Mouse (Mus musculus): ENCODE results near the gene Wwtr1. TPM values are rescaled to one million over a fixed set of nuclear protein-coding genes. Genes with fewer than 3 reads are reported as not detected.
A peak's percentile ranks its signal among the peaks of the same experiment; 100 is the strongest.

Wwtr1 gene
- 17.7 and 20.7 TPM in 2 replicates for polyA plus RNA-seq (2014; fragmentation: Nextera tagmentation; extraction: Ambion mirVana)

DNA sequence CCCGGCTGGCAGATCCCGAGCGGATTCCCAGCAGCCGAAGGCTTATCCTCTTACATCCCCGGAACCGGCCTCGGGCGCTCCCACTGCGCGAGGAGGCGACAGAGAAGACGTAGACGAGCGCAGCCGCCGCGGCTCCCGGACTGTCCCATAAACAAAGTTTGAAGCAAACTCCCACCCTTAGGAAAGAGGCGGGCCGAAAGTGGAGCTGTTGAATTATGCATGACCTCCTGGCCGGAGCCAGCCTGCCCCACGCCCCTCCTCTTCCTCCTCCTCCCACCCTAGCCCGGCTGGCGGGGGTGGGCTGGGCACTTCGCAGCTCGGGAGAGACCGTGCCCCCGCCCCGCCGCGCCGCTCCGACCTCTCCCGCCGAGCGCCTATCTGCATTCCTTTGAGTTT lies at the start of gene Wwtr1:
Gene Wwtr1 (minus strand): TSS at position 251 of the 396 bp plus-strand sequence.
- Histone ChIP-seq H3K9ac (ENCODE audit: low read depth, low read length) (peak within 1 kb of the TSS; percentile 72), H3K27me3 (ENCODE audit: control insufficient read depth, insufficient read depth, low read length) (no peaks in the 10 kb centered on the region), H3K4me3 (ENCODE audit: low read length) (peak within 1 kb of the TSS; percentile 72), H3K36me3 (ENCODE audit: control insufficient read depth, insufficient read depth, low read length) (no peaks in the 10 kb centered on the region), H3K9me3 (ENCODE audit: control insufficient read depth, low read length) (no peaks in the 10 kb centered on the region), H3K4me1 (ENCODE audit: control insufficient read depth, insufficient read depth, low read length) (peaks cover 16% of the 10 kb centered on the region), H3K27ac (ENCODE audit: low read depth, low read length) (peak within 1 kb of the TSS; percentile 93), H3K4me2 (replicated peaks; ENCODE audit: low read depth, low read length) (peak within 1 kb of the TSS; percentile 77)
- ATAC-seq (ENCODE audit: low FRiP score, low TSS enrichment), result peak; percentile 94
- under 1% methylated on average over 35 of the region's 36 CpGs for WGBS

DNA sequence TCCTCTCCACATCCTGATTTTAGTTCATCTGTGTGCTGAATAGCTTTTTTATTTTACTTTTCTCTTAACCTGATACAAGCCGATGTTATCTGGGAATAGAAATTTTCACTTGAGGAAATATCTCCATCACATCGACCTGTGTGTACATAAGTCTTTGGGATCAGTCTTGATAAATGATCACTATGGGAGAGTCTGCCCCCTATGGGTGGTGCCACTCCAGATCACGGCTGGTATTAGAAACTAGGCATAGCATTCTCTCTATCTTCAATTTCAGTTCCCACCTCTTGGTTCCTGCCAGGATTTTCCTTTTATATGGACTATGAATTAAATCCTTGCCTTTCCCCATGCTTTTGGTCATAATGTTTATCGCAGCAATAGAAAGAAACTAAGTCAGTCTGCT lies 44.0 kb upstream of the Wwtr1 start:
- H3K4me2 ChIP-seq (replicated peaks; ENCODE audit: low read depth, low read length), result no peak overlapping the region
- H3K36me3 ChIP-seq (ENCODE audit: control insufficient read depth, insufficient read depth, low read length), result no peaks in the 10 kb centered on the region
- no peak overlapping the region for H3K4me3 ChIP-seq (ENCODE audit: low read length)
- H3K27me3 ChIP-seq (ENCODE audit: control insufficient read depth, insufficient read depth, low read length), result no peaks in the 10 kb centered on the region
- no peaks in the 10 kb centered on the region for H3K4me1 ChIP-seq (ENCODE audit: control insufficient read depth, insufficient read depth, low read length)
- 79% methylated on average over 4 of the region's 4 CpGs for WGBS
- no peak overlapping the region for H3K27ac ChIP-seq (ENCODE audit: low read depth, low read length)
- ATAC-seq (ENCODE audit: low FRiP score, low TSS enrichment), result no peak
- no peak overlapping the region for H3K9ac ChIP-seq (ENCODE audit: low read depth, low read length)
- no peaks in the 10 kb centered on the region for H3K9me3 ChIP-seq (ENCODE audit: control insufficient read depth, low read length)

DNA sequence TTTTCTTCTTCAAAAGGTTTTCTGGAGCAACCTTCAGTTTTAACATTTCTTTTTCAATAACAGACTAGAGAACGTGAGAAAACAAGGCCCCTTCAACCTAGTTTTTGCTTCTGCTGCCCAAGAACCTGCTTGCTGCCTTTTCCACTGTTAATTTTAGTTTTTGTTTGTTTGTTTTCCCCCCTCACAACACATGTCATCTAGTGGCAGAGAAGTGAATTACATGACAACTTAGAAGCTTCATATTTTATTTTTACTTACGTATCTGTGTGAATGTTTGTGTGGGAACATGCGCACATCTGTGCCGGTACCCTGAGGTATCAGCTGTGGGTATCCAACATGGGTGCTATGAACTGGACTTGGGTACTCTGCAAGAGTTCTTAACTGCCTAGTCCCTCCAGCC lies 39.9 kb upstream of the Wwtr1 start:
- Histone ChIP-seq H3K27me3 (ENCODE audit: control insufficient read depth, insufficient read depth, low read length) (no peaks in the 10 kb centered on the region), H3K9ac (ENCODE audit: low read depth, low read length) (no peak overlapping the region), H3K9me3 (ENCODE audit: control insufficient read depth, low read length) (no peaks in the 10 kb centered on the region), H3K4me1 (ENCODE audit: control insufficient read depth, insufficient read depth, low read length) (no peaks in the 10 kb centered on the region), H3K36me3 (ENCODE audit: control insufficient read depth, insufficient read depth, low read length) (no peaks in the 10 kb centered on the region), H3K4me3 (ENCODE audit: low read length) (no peak overlapping the region), H3K4me2 (replicated peaks; ENCODE audit: low read depth, low read length) (no peak overlapping the region), H3K27ac (ENCODE audit: low read depth, low read length) (no peak overlapping the region)
- no peak for ATAC-seq (ENCODE audit: low FRiP score, low TSS enrichment)
- WGBS, result 89% methylated on average over 4 of the region's 4 CpGs

DNA sequence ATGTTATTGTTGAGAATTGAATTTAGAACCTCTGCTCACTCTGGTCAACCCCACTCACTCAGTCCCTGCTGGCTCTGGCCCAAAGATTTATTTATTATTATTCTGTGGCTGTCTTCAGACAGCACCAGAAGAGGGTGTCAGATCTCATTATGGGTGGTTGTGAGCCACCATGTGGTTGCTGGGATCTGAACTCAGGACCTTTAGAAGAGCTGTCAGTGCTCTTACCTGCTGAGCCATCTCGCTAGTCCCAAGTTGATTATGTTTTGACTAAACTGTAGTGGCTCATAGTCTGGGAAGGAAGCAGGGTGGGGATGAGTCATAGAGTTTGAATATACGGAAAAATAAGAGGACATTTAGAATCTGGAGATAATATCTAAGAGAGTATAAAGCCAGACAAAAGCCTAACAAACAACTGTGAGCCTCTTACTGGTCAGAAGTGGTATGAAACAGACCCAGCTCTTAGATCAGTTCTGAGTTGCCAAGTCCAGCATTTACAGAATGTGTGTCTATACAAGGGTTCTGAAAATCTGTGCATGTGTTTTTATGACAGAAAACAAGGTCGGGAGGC lies 36.8 kb upstream of the Wwtr1 start:
- no peaks in the 10 kb centered on the region for H3K4me1 ChIP-seq (ENCODE audit: control insufficient read depth, insufficient read depth, low read length)
- no peak overlapping the region for H3K4me3 ChIP-seq (ENCODE audit: low read length)
- no peak overlapping the region for H3K4me2 ChIP-seq (replicated peaks; ENCODE audit: low read depth, low read length)
- no peaks in the 10 kb centered on the region for H3K27me3 ChIP-seq (ENCODE audit: control insufficient read depth, insufficient read depth, low read length)
- H3K9ac ChIP-seq (ENCODE audit: low read depth, low read length), result no peak overlapping the region
- no peak overlapping the region for H3K27ac ChIP-seq (ENCODE audit: low read depth, low read length)
- no peaks in the 10 kb centered on the region for H3K36me3 ChIP-seq (ENCODE audit: control insufficient read depth, insufficient read depth, low read length)
- WGBS, result 79% methylated on average over 3 of the region's 3 CpGs
- ATAC-seq (ENCODE audit: low FRiP score, low TSS enrichment), result no peak
- H3K9me3 ChIP-seq (ENCODE audit: control insufficient read depth, low read length), result no peaks in the 10 kb centered on the region

DNA sequence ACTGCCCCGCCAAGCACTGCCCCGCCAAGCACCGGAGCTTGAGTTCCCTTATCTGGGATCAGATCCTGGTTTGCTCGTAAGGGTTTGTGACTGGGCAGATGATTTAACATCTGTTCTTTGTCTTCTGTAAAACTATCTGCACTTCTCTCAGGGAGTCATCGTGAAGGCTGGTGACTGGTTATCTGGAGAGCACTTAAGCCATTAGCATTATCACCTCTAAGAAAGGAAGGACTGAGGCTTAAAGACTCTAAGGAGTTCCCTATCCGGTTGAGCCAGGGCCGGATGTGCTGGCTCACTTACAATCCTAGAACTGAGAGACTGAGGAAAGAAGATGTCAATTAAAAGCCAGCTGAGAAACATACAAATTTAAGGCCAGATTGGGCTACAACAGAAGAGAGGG lies 36.1 kb upstream of the Wwtr1 start:
- H3K4me2 ChIP-seq (replicated peaks; ENCODE audit: low read depth, low read length), result no peak overlapping the region
- no peak for ATAC-seq (ENCODE audit: low FRiP score, low TSS enrichment)
- no peaks in the 10 kb centered on the region for H3K36me3 ChIP-seq (ENCODE audit: control insufficient read depth, insufficient read depth, low read length)
- H3K4me1 ChIP-seq (ENCODE audit: control insufficient read depth, insufficient read depth, low read length), result no peaks in the 10 kb centered on the region
- no peak overlapping the region for H3K4me3 ChIP-seq (ENCODE audit: low read length)
- no peak overlapping the region for H3K9ac ChIP-seq (ENCODE audit: low read depth, low read length)
- 38% methylated on average over 7 of the region's 7 CpGs for WGBS
- H3K27me3 ChIP-seq (ENCODE audit: control insufficient read depth, insufficient read depth, low read length), result no peaks in the 10 kb centered on the region
- H3K9me3 ChIP-seq (ENCODE audit: control insufficient read depth, low read length), result no peaks in the 10 kb centered on the region
- H3K27ac ChIP-seq (ENCODE audit: low read depth, low read length), result no peak overlapping the region

DNA sequence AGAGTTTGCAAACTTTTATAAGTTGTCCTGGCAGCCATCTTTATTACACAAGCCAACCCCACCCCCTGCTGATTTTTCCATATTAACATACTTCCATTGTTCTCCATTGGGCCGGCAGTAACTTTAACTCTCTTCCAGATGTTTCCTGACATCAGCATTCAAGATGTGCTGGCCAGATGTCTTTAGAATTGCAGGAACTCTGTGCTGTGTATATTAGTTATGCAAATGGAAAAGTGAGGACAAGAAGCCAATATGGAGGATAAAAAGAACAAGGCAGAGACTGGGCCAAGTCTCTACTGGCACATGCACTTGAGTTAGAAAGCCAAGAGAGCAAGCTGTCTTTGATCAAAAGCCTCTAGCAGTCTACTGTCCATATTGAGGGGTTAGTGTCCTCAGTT lies 28.9 kb upstream of the Wwtr1 start:
- H3K27me3 ChIP-seq (ENCODE audit: control insufficient read depth, insufficient read depth, low read length), result no peaks in the 10 kb centered on the region
- H3K9ac ChIP-seq (ENCODE audit: low read depth, low read length), result no peak overlapping the region
- ATAC-seq (ENCODE audit: low FRiP score, low TSS enrichment), result no peak
- no peaks in the 10 kb centered on the region for H3K36me3 ChIP-seq (ENCODE audit: control insufficient read depth, insufficient read depth, low read length)
- H3K4me1 ChIP-seq (ENCODE audit: control insufficient read depth, insufficient read depth, low read length), result no peaks in the 10 kb centered on the region
- no peak overlapping the region for H3K4me3 ChIP-seq (ENCODE audit: low read length)
- H3K4me2 ChIP-seq (replicated peaks; ENCODE audit: low read depth, low read length), result no peak overlapping the region
- H3K9me3 ChIP-seq (ENCODE audit: control insufficient read depth, low read length), result no peaks in the 10 kb centered on the region
- 65% methylated on average over 1 of the region's 1 CpGs for WGBS
- no peak overlapping the region for H3K27ac ChIP-seq (ENCODE audit: low read depth, low read length)

DNA sequence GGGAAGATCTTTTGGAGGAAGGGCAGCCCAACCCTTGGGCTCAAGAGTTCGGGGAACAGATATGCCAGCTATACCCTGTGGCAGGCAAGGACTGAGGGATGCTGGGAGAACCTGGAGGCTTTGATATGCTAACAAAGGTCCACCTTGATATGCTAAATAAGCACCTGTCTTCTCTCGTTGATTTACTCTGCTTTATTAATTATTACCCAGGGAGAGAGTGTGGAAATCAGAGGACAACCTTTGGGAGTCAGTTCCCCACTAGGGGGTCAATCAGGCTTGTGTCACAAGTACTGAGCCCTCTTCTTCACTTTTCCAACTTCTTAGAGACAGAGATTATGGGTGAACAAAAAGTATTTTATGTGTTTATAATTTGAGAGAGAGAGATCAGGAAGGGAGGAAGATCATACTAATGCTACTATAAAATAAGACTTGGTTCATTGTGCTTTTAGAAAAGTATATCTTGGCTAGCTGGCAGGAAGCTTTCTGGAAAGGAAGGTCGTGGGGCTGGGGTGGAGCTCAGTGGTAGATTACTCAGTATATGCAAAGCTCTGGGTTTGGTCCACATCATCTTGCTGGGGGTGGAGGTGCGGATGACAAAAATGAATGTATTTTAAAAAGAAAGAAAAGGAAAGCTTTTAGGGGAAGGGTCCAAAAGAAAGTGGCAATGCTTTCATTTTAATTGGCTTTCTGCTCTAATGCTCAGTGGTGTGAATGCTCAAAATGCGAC lies 28.3 kb upstream of the Wwtr1 start:
- no peaks in the 10 kb centered on the region for H3K4me1 ChIP-seq (ENCODE audit: control insufficient read depth, insufficient read depth, low read length)
- no peak overlapping the region for H3K9ac ChIP-seq (ENCODE audit: low read depth, low read length)
- ATAC-seq (ENCODE audit: low FRiP score, low TSS enrichment), result no peak
- 65% methylated on average over 5 of the region's 5 CpGs for whole genome bisulfite sequencing
- no peaks in the 10 kb centered on the region for H3K36me3 ChIP-seq (ENCODE audit: control insufficient read depth, insufficient read depth, low read length)
- H3K27me3 ChIP-seq (ENCODE audit: control insufficient read depth, insufficient read depth, low read length), result no peaks in the 10 kb centered on the region
- no peaks in the 10 kb centered on the region for H3K9me3 ChIP-seq (ENCODE audit: control insufficient read depth, low read length)
- H3K4me2 ChIP-seq (replicated peaks; ENCODE audit: low read depth, low read length), result no peak overlapping the region
- no peak overlapping the region for H3K27ac ChIP-seq (ENCODE audit: low read depth, low read length)
- no peak overlapping the region for H3K4me3 ChIP-seq (ENCODE audit: low read length)

DNA sequence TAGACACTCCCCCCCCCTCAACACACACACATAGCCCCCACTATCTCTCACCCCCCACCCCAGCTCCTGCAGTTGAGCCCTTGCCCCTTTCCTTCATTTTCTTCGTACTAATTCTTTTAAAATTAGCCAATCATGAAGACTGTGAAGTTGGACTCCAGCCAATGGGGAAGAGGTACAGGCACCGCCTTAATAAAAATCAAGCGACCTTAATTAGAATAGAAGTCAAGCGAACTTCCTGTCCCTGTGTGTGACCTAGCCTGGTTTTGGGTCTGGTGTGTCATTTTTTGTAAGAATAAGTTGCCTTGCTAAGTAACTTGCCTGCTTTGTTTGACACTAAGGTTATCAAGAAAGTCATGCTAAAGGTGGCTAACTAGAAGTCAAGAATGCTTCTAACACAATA lies 26.9 kb upstream of the Wwtr1 start:
- 70% methylated on average over 4 of the region's 4 CpGs for WGBS
- no peak overlapping the region for H3K9ac ChIP-seq (ENCODE audit: low read depth, low read length)
- no peak overlapping the region for H3K4me2 ChIP-seq (replicated peaks; ENCODE audit: low read depth, low read length)

DNA sequence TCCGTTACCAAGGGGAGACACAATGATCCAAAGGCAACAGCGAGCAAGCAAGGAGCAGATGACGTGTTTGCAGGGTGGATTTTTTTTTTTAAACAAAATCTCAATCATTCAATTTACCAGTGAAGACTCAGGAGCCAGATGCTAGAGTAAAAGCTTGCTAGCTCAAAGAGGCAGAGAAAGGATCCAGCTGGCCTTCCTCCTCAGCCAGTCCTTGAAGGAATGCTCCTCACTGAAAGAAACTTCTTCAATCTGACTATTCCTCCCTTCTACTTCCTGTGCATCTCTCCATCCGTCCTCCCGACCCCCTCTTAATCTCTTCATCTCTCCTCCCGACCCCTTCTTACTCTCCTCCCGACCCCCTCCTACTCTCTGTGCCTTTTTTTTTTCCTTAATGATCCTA lies 20.9 kb upstream of the Wwtr1 start:
- no peak for ATAC-seq (ENCODE audit: low FRiP score, low TSS enrichment)
- Histone ChIP-seq H3K9ac (ENCODE audit: low read depth, low read length) (no peak overlapping the region), H3K27me3 (ENCODE audit: control insufficient read depth, insufficient read depth, low read length) (no peaks in the 10 kb centered on the region), H3K4me3 (ENCODE audit: low read length) (no peak overlapping the region), H3K4me2 (replicated peaks; ENCODE audit: low read depth, low read length) (no peak overlapping the region), H3K27ac (ENCODE audit: low read depth, low read length) (no peak overlapping the region), H3K9me3 (ENCODE audit: control insufficient read depth, low read length) (no peaks in the 10 kb centered on the region), H3K36me3 (ENCODE audit: control insufficient read depth, insufficient read depth, low read length) (no peaks in the 10 kb centered on the region), H3K4me1 (ENCODE audit: control insufficient read depth, insufficient read depth, low read length) (no peaks in the 10 kb centered on the region)
- WGBS, result 54% methylated on average over 7 of the region's 7 CpGs

More for the DNA sequence above, 26.9 kb upstream of the Wwtr1 start:
- Histone ChIP-seq H3K4me1 (ENCODE audit: control insufficient read depth, insufficient read depth, low read length) (no peaks in the 10 kb centered on the region), H3K27me3 (ENCODE audit: control insufficient read depth, insufficient read depth, low read length) (no peaks in the 10 kb centered on the region), H3K9me3 (ENCODE audit: control insufficient read depth, low read length) (no peaks in the 10 kb centered on the region), H3K36me3 (ENCODE audit: control insufficient read depth, insufficient read depth, low read length) (no peaks in the 10 kb centered on the region), H3K4me3 (ENCODE audit: low read length) (no peak overlapping the region), H3K27ac (ENCODE audit: low read depth, low read length) (no peak overlapping the region)
- ATAC-seq (ENCODE audit: low FRiP score, low TSS enrichment), result no peak

All from kidney, embryonic 14.5 days (tissue).